Mouse (Mus musculus): ENCODE data around the gene Eid2b. TPM values are rescaled to one million over a fixed set of nuclear protein-coding genes. Genes with fewer than 3 reads are reported as not detected.

Eid2b gene
- polyA plus RNA-seq, 1 experiment: 7.4 TPM

- no peaks in the 10 kb centered on the region for H3K36me3 ChIP-seq (replicated peaks; ENCODE audit: low read length)
- peaks cover 38% of the 10 kb centered on the region for H3K4me1 ChIP-seq
- H3K9me3 ChIP-seq: no peaks in the 10 kb centered on the region
- peak overlapping the region; percentile 64 for H3K4me3 ChIP-seq (replicated peaks)
- TF ChIP-seq GATA1 (IDR thresholded peaks at IDR 0.05; ENCODE audit: borderline replicate concordance, low read length) (no peak), FLI1 (IDR thresholded peaks at IDR 0.05; ENCODE audit: low read length) (no peak)
- H3K27me3 ChIP-seq (replicated peaks): peaks cover 82% of the 10 kb centered on the region
Observed at GRCm38 (mm10) chr7:28298837-28299625, 21.5 kb downstream of the Eid2b start.

- Histone ChIP-seq H3K4me1 (peaks cover 29% of the 10 kb centered on the region), H3K9me3 (no peaks in the 10 kb centered on the region), H3K27me3 (replicated peaks) (peaks cover 55% of the 10 kb centered on the region), H3K36me3 (replicated peaks; ENCODE audit: low read length) (peaks cover 25% of the 10 kb centered on the region), H3K4me3 (replicated peaks) (peak within 1 kb of the TSS; percentile 86)
- TF ChIP-seq FLI1 (IDR thresholded peaks at IDR 0.05; ENCODE audit: low read length): no peak
- TF ChIP-seq GATA1 (IDR thresholded peaks at IDR 0.05; ENCODE audit: borderline replicate concordance, low read length): no peak
Observed at GRCm38 (mm10) chr7:28301616-28302433, 24.3 kb downstream of the Eid2b start, which contains the start of gene Dll3. Gene Dll3, minus strand, starts transcription at chr7:28302238.

- Histone ChIP-seq H3K4me1 (peaks cover 31% of the 10 kb centered on the region), H3K4me3 (replicated peaks) (no peak overlapping the region), H3K9me3 (no peaks in the 10 kb centered on the region), H3K27me3 (replicated peaks) (peaks cover 19% of the 10 kb centered on the region), H3K36me3 (replicated peaks; ENCODE audit: low read length) (peaks cover 63% of the 10 kb centered on the region)
- no peak for TF ChIP-seq GATA1 (IDR thresholded peaks at IDR 0.05; ENCODE audit: borderline replicate concordance, low read length)
- TF ChIP-seq FLI1 (IDR thresholded peaks at IDR 0.05; ENCODE audit: low read length): no peak
Observed at GRCm38 (mm10) chr7:28305641-28306040, 28.1 kb downstream of the Eid2b start.

GRCm38 (mm10) chr7:28306216-28306615 lies 28.7 kb downstream of the Eid2b start:
- H3K9me3 ChIP-seq: no peaks in the 10 kb centered on the region
- H3K36me3 ChIP-seq (replicated peaks; ENCODE audit: low read length): peaks cover 63% of the 10 kb centered on the region
- TF ChIP-seq FLI1 (IDR thresholded peaks at IDR 0.05; ENCODE audit: low read length): no peak
- no peak for TF ChIP-seq GATA1 (IDR thresholded peaks at IDR 0.05; ENCODE audit: borderline replicate concordance, low read length)
- peaks cover 14% of the 10 kb centered on the region for H3K27me3 ChIP-seq (replicated peaks)
- peaks cover 34% of the 10 kb centered on the region for H3K4me1 ChIP-seq
- H3K4me3 ChIP-seq (replicated peaks): no peak overlapping the region

- Histone ChIP-seq H3K4me1 (peaks cover 30% of the 10 kb centered on the region), H3K36me3 (replicated peaks; ENCODE audit: low read length) (peaks cover 68% of the 10 kb centered on the region), H3K27me3 (replicated peaks) (no peaks in the 10 kb centered on the region), H3K9me3 (no peaks in the 10 kb centered on the region), H3K4me3 (replicated peaks) (no peak overlapping the region)
- TF ChIP-seq FLI1 (IDR thresholded peaks at IDR 0.05; ENCODE audit: low read length): no peak
- no peak for TF ChIP-seq GATA1 (IDR thresholded peaks at IDR 0.05; ENCODE audit: borderline replicate concordance, low read length)
Observed at GRCm38 (mm10) chr7:28309737-28310136, 32.2 kb downstream of the Eid2b start.

GRCm38 (mm10) chr7:28311151-28311925 lies 33.8 kb downstream of the Eid2b start:
- Histone ChIP-seq H3K4me1 (peaks cover 30% of the 10 kb centered on the region), H3K36me3 (replicated peaks; ENCODE audit: low read length) (peaks cover 68% of the 10 kb centered on the region), H3K27me3 (replicated peaks) (no peaks in the 10 kb centered on the region), H3K4me3 (replicated peaks) (peak overlapping the region; percentile 96), H3K9me3 (no peaks in the 10 kb centered on the region)
- no peak for TF ChIP-seq GATA1 (IDR thresholded peaks at IDR 0.05; ENCODE audit: borderline replicate concordance, low read length)

GRCm38 (mm10) chr7:28311926-28312543 lies 34.5 kb downstream of the Eid2b start, which contains the start of gene Timm50:
Gene Timm50, minus strand, starts transcription at chr7:28312072.
- Histone ChIP-seq H3K36me3 (replicated peaks; ENCODE audit: low read length) (peaks cover 68% of the 10 kb centered on the region), H3K9me3 (no peaks in the 10 kb centered on the region), H3K27me3 (replicated peaks) (no peaks in the 10 kb centered on the region), H3K4me1 (peaks cover 30% of the 10 kb centered on the region), H3K4me3 (replicated peaks) (peak within 1 kb of the TSS; percentile 96)
- no peak for TF ChIP-seq FLI1 (IDR thresholded peaks at IDR 0.05; ENCODE audit: low read length)
- TF ChIP-seq GATA1 (IDR thresholded peaks at IDR 0.05; ENCODE audit: borderline replicate concordance, low read length): no peak

GRCm38 (mm10) chr7:28318036-28318435 lies 40.5 kb downstream of the Eid2b start:
- no peaks in the 10 kb centered on the region for H3K9me3 ChIP-seq
- peaks cover 17% of the 10 kb centered on the region for H3K4me1 ChIP-seq
- TF ChIP-seq GATA1 (IDR thresholded peaks at IDR 0.05; ENCODE audit: borderline replicate concordance, low read length) (no peak), FLI1 (IDR thresholded peaks at IDR 0.05; ENCODE audit: low read length) (no peak)
- no peaks in the 10 kb centered on the region for H3K27me3 ChIP-seq (replicated peaks)
- H3K36me3 ChIP-seq (replicated peaks; ENCODE audit: low read length): peaks cover 91% of the 10 kb centered on the region
- no peak overlapping the region for H3K4me3 ChIP-seq (replicated peaks)

GRCm38 (mm10) chr7:28318714-28319113 lies 41.2 kb downstream of the Eid2b start:
- no peaks in the 10 kb centered on the region for H3K9me3 ChIP-seq
- H3K36me3 ChIP-seq (replicated peaks; ENCODE audit: low read length): peaks cover 98% of the 10 kb centered on the region
- no peak overlapping the region for H3K4me3 ChIP-seq (replicated peaks)
- H3K27me3 ChIP-seq (replicated peaks): no peaks in the 10 kb centered on the region
- peaks cover 16% of the 10 kb centered on the region; the same call in 1 of the 2 replicates for H3K4me1 ChIP-seq
- TF ChIP-seq FLI1 (IDR thresholded peaks at IDR 0.05; ENCODE audit: low read length): no peak
- no peak for TF ChIP-seq GATA1 (IDR thresholded peaks at IDR 0.05; ENCODE audit: borderline replicate concordance, low read length)

All from megakaryocyte, embryonic 14.5 days (primary cell).